Mouse (Mus musculus): Measurements from ENCODE around the gene Ppp1r14a.

DNA sequence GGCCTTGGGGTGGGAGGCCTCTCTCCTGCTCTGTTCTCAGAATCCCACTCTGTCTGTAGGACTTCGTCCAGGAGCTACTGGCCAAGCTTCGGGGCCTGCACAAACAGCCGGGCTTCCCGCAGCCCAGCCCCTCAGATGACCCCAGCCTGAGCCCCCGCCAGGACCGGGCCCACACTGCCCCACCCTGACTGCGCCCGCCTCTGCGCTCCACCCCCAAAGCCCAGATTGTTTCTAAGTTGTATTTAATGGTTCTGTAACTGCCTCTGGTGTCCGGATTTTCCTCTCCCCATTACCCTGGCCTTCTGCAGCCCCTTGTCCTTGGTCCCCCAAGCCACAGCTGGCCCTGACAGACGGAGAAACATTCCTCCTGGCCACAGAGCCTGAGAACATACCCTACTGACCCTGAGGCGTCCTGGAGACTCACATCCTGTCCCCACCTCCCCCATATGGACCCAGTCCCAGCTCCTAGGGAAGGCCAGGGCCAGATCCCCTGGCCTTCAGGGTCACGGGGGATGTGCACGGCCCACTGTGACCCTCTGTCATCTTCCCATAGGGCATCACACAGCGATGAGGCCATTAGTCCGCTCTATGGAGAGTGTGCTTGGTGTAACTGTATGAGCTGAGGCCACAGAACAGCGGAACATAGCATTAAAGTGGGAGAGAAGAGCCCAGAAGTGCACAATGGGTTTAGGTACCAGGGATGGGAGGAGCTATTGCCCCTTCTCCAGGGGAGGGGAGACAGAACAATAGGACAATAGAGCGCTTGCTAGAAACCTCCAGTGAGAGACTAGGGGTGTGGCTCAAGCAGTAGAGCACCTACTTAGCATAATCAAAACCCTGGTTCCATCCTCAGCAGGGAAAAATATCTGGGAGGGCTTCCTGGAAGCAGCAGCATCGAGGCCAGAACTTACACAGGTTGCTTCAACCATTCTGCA lies 4.3 kb downstream of the Ppp1r14a start:
- TF ChIP-seq CTCF (IDR thresholded peaks at IDR 0.05; ENCODE audit: low read depth) = no peak
- TF ChIP-seq EP300 (IDR thresholded peaks at IDR 0.05; ENCODE audit: low read depth) = no peak

All from liver, postnatal 0 days (tissue).